Mouse (Mus musculus): ENCODE measurements around the gene Cbl.

Gene Cbl

GRCm38 (mm10) chr9:44106182-44106581, 127.7 kb downstream of the Cbl start:
- DNase-seq (ENCODE audit: low read depth, low spot score): no peak

GRCm38 (mm10) chr9:44105781-44106180, 128.1 kb downstream of the Cbl start:
- no peak for DNase-seq (ENCODE audit: low read depth, low spot score)

GRCm38 (mm10) chr9:44104881-44105280, 129.0 kb downstream of the Cbl start:
- no peak for DNase-seq (ENCODE audit: low read depth, low spot score)

GRCm38 (mm10) chr9:44101490-44101889, 132.4 kb downstream of the Cbl start, which contains the start of gene Mfrp:
TSS of gene Mfrp (plus strand) at chr9:44101729.
- DNase-seq (ENCODE audit: low read depth, low spot score): no peak

GRCm38 (mm10) chr9:44096536-44096935, 137.3 kb downstream of the Cbl start:
- no peak for DNase-seq (ENCODE audit: low read depth, low spot score)

GRCm38 (mm10) chr9:44095781-44096180, 138.1 kb downstream of the Cbl start:
- DNase-seq (ENCODE audit: low read depth, low spot score): no peak

- no peak for DNase-seq (ENCODE audit: low read depth, low spot score)
Observed at GRCm38 (mm10) chr9:44094737-44095136, 139.1 kb downstream of the Cbl start.

- DNase-seq (ENCODE audit: low read depth, low spot score): no peak
Observed at GRCm38 (mm10) chr9:44093612-44094503, 140.0 kb downstream of the Cbl start.
